Mouse (Mus musculus): ENCODE data around the gene Cplx3. TPM values are rescaled to one million over a fixed set of nuclear protein-coding genes. Genes with fewer than 3 reads are reported as not detected.

Gene Cplx3
- polyA plus RNA-seq, 1 experiment from 2014 or later, result 3.3 TPM

- 92% methylated on average over 4 of the region's 4 CpGs for WGBS
- H3K9me3 ChIP-seq, result no peaks in the 10 kb centered on the region
- H3K27ac ChIP-seq, result no peak overlapping the region
- no peak overlapping the region for H3K4me2 ChIP-seq (replicated peaks)
- peaks cover 12% of the 10 kb centered on the region for H3K4me1 ChIP-seq (replicated peaks)
- no peaks in the 10 kb centered on the region for H3K36me3 ChIP-seq
- H3K27me3 ChIP-seq, result no peaks in the 10 kb centered on the region
- ATAC-seq, result no peak
- H3K9ac ChIP-seq (replicated peaks), result no peak overlapping the region
- no peak overlapping the region for H3K4me3 ChIP-seq (replicated peaks)
Measured at GRCm38 (mm10) chr9:57614786-57615185, 8.7 kb upstream of the Cplx3 start.

- Histone ChIP-seq H3K4me3 (replicated peaks) (no peak overlapping the region), H3K4me2 (replicated peaks) (no peak overlapping the region), H3K27ac (no peak overlapping the region), H3K9ac (replicated peaks) (no peak overlapping the region), H3K27me3 (0 out of 2 replicates have a peak, but pooled peaks cover under 1% of the 10 kb centered on the region), H3K4me1 (replicated peaks) (peaks cover 12% of the 10 kb centered on the region), H3K9me3 (no peaks in the 10 kb centered on the region), H3K36me3 (no peaks in the 10 kb centered on the region)
- no peak for ATAC-seq
- WGBS, result 79% methylated on average over 7 of the region's 7 CpGs
Measured at GRCm38 (mm10) chr9:57613975-57614374, 7.9 kb upstream of the Cplx3 start.

GRCm38 (mm10) chr9:57612587-57612986 is 6.5 kb upstream of the Cplx3 start:
- no peak overlapping the region for H3K9ac ChIP-seq (replicated peaks)
- no peak overlapping the region for H3K4me3 ChIP-seq (replicated peaks)
- peaks cover 6% of the 10 kb centered on the region; the same call in 1 of the 2 replicates for H3K27me3 ChIP-seq
- peaks cover 12% of the 10 kb centered on the region for H3K4me1 ChIP-seq (replicated peaks)
- H3K36me3 ChIP-seq, result no peaks in the 10 kb centered on the region
- no peak for ATAC-seq
- no peak overlapping the region for H3K4me2 ChIP-seq (replicated peaks)
- 88% methylated on average over 7 of the region's 7 CpGs for WGBS
- H3K9me3 ChIP-seq, result no peaks in the 10 kb centered on the region
- H3K27ac ChIP-seq, result no peak overlapping the region

GRCm38 (mm10) chr9:57610359-57610826 is 4.3 kb upstream of the Cplx3 start:
- Histone ChIP-seq H3K9ac (replicated peaks) (no peak overlapping the region), H3K27ac (no peak overlapping the region), H3K4me3 (replicated peaks) (no peak overlapping the region), H3K9me3 (no peaks in the 10 kb centered on the region), H3K4me2 (replicated peaks) (no peak overlapping the region), H3K36me3 (no peaks in the 10 kb centered on the region), H3K4me1 (replicated peaks) (peaks cover 29% of the 10 kb centered on the region), H3K27me3 (peaks cover 24% of the 10 kb centered on the region)
- 50% methylated on average over 3 of the region's 3 CpGs for WGBS
- ATAC-seq, result no peak

GRCm38 (mm10) chr9:57609803-57610202 is 3.7 kb upstream of the Cplx3 start:
- ATAC-seq, result no peak
- Histone ChIP-seq H3K36me3 (no peaks in the 10 kb centered on the region), H3K27me3 (peaks cover 28% of the 10 kb centered on the region), H3K27ac (no peak overlapping the region), H3K4me2 (replicated peaks) (no peak overlapping the region), H3K9me3 (no peaks in the 10 kb centered on the region), H3K4me3 (replicated peaks) (no peak overlapping the region), H3K4me1 (replicated peaks) (peaks cover 33% of the 10 kb centered on the region), H3K9ac (replicated peaks) (no peak overlapping the region)
- WGBS, result 64% methylated on average over 3 of the region's 3 CpGs

GRCm38 (mm10) chr9:57605503-57605902 is 578 bp downstream of the Cplx3 start:
- no peak overlapping the region for H3K9ac ChIP-seq (replicated peaks)
- WGBS, result 7% methylated on average over 9 of the region's 9 CpGs
- H3K9me3 ChIP-seq, result no peaks in the 10 kb centered on the region
- H3K4me2 ChIP-seq (replicated peaks), result peak overlapping the region; percentile 49; the same call in 1 of the 2 replicates
- ATAC-seq, result peak; percentile 55
- peaks cover 36% of the 10 kb centered on the region for H3K4me1 ChIP-seq (replicated peaks)
- no peaks in the 10 kb centered on the region for H3K36me3 ChIP-seq
- H3K4me3 ChIP-seq (replicated peaks), result no peak overlapping the region
- no peak overlapping the region for H3K27ac ChIP-seq
- peaks cover 39% of the 10 kb centered on the region for H3K27me3 ChIP-seq

GRCm38 (mm10) chr9:57604875-57605274 is 1.2 kb downstream of the Cplx3 start:
- H3K9me3 ChIP-seq, result no peaks in the 10 kb centered on the region
- peaks cover 39% of the 10 kb centered on the region for H3K27me3 ChIP-seq
- no peak overlapping the region for H3K4me2 ChIP-seq (replicated peaks)
- ATAC-seq, result no peak
- WGBS, result 66% methylated on average over 4 of the region's 4 CpGs
- H3K9ac ChIP-seq (replicated peaks), result no peak overlapping the region
- H3K27ac ChIP-seq, result no peak overlapping the region
- no peaks in the 10 kb centered on the region for H3K36me3 ChIP-seq
- no peak overlapping the region for H3K4me3 ChIP-seq (replicated peaks)
- peaks cover 36% of the 10 kb centered on the region for H3K4me1 ChIP-seq (replicated peaks)

- no peak overlapping the region for H3K9ac ChIP-seq (replicated peaks)
- H3K36me3 ChIP-seq, result no peaks in the 10 kb centered on the region
- WGBS, result 80% methylated on average over 8 of the region's 8 CpGs
- no peaks in the 10 kb centered on the region for H3K9me3 ChIP-seq
- ATAC-seq, result no peak
- peaks cover 31% of the 10 kb centered on the region for H3K27me3 ChIP-seq
- H3K4me2 ChIP-seq (replicated peaks), result no peak overlapping the region
- no peak overlapping the region for H3K27ac ChIP-seq
- H3K4me3 ChIP-seq (replicated peaks), result no peak overlapping the region
- H3K4me1 ChIP-seq (replicated peaks), result peaks cover 62% of the 10 kb centered on the region
Measured at GRCm38 (mm10) chr9:57602098-57602497, 4.0 kb downstream of the Cplx3 start.

GRCm38 (mm10) chr9:57601353-57601706 is 4.8 kb downstream of the Cplx3 start:
- Histone ChIP-seq H3K27me3 (peaks cover 24% of the 10 kb centered on the region), H3K9me3 (no peaks in the 10 kb centered on the region), H3K36me3 (no peaks in the 10 kb centered on the region), H3K27ac (no peak overlapping the region), H3K4me1 (replicated peaks) (peaks cover 55% of the 10 kb centered on the region), H3K4me3 (replicated peaks) (no peak overlapping the region), H3K9ac (replicated peaks) (no peak overlapping the region), H3K4me2 (replicated peaks) (no peak overlapping the region)
- 75% methylated on average over 2 of the region's 2 CpGs for WGBS
- ATAC-seq, result no peak

GRCm38 (mm10) chr9:57600620-57601352 is 5.3 kb downstream of the Cplx3 start:
- ATAC-seq, result 0 out of 2 replicates have a peak, but pooled peaks have one; percentile 27
- Histone ChIP-seq H3K4me2 (replicated peaks) (no peak overlapping the region), H3K36me3 (no peaks in the 10 kb centered on the region), H3K27me3 (peaks cover 20% of the 10 kb centered on the region), H3K4me1 (replicated peaks) (peaks cover 49% of the 10 kb centered on the region), H3K9me3 (no peaks in the 10 kb centered on the region), H3K27ac (no peak overlapping the region), H3K9ac (replicated peaks) (no peak overlapping the region), H3K4me3 (replicated peaks) (no peak overlapping the region)
- WGBS, result 10% methylated on average over 3 of the region's 3 CpGs

GRCm38 (mm10) chr9:57598851-57599563 is 7.1 kb downstream of the Cplx3 start:
- Histone ChIP-seq H3K27me3 (0 out of 2 replicates have a peak, but pooled peaks cover 4% of the 10 kb centered on the region), H3K4me3 (replicated peaks) (no peak overlapping the region), H3K27ac (peak overlapping the region; percentile 66), H3K36me3 (peaks cover 16% of the 10 kb centered on the region), H3K9ac (replicated peaks) (no peak overlapping the region; the same call in 1 of the 2 replicates), H3K4me2 (replicated peaks) (no peak overlapping the region), H3K9me3 (no peaks in the 10 kb centered on the region), H3K4me1 (replicated peaks) (peaks cover 42% of the 10 kb centered on the region)
- ATAC-seq, result peak; percentile 53
- 28% methylated on average over 8 of the region's 8 CpGs for WGBS

GRCm38 (mm10) chr9:57597929-57598382 is 8.1 kb downstream of the Cplx3 start:
- Histone ChIP-seq H3K4me2 (replicated peaks) (no peak overlapping the region), H3K36me3 (peaks cover 26% of the 10 kb centered on the region), H3K27ac (no peak overlapping the region), H3K9ac (replicated peaks) (no peak overlapping the region), H3K4me1 (replicated peaks) (peaks cover 42% of the 10 kb centered on the region), H3K9me3 (no peaks in the 10 kb centered on the region), H3K4me3 (replicated peaks) (no peak overlapping the region), H3K27me3 (no peaks in the 10 kb centered on the region)
- WGBS, result 20% methylated on average over 4 of the region's 4 CpGs
- ATAC-seq, result peak; percentile 28

Measured in midbrain, embryonic 13.5 days (tissue).